Mouse (Mus musculus): Measurements from ENCODE around the gene 2310007B03Rik. TPM values are rescaled to one million over a fixed set of nuclear protein-coding genes. Genes with fewer than 3 reads are reported as not detected.

Gene 2310007B03Rik
- polyA plus RNA-seq, 1 experiment from 2014 or later, result 0.08 TPM

DNA sequence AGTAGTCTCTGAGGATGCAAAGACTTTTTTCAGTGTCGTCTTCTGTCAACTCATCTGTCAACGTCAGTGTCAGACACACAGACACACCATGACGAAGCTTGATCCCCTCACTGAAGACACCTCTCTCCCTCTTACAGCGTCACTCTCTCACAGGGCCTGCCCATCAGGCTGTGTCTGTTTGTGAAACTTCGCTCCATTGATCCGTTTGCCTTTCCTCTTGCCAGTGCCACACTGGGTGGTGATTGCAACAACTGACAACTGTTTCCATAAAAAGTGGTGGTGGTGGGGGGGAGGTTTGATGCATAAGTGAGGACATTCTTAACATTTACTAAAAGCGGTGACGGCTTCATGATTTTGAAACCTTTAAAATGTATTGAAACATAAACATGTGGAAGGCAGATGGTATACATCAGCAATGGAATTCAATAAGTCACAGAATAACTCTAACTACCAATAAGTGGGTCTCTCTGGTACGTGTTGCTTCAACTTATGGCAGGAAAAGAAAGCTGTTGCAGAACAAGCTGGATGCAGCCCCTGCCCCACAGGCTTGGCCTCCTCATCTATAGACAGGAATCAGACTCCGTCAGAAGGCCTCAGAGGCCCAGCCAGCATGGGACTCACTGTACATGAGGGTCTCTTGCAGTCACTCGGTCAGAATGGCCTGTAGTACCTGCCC, 37.4 kb downstream of the 2310007B03Rik start:
- no peak overlapping the region for H3K27ac ChIP-seq
- no peak for ATAC-seq
- H3K4me2 ChIP-seq, result no peak overlapping the region
- H3K4me1 ChIP-seq, result no peaks in the 10 kb centered on the region
- H3K4me3 ChIP-seq, result no peak overlapping the region
- no peaks in the 10 kb centered on the region for H3K9me3 ChIP-seq (replicated peaks)
- no peaks in the 10 kb centered on the region for H3K27me3 ChIP-seq
- H3K9ac ChIP-seq, result no peak overlapping the region
- no peaks in the 10 kb centered on the region for H3K36me3 ChIP-seq (ENCODE audit: poor library complexity, severe bottlenecking)
- WGBS, result 87% methylated on average over 11 of the region's 11 CpGs

DNA sequence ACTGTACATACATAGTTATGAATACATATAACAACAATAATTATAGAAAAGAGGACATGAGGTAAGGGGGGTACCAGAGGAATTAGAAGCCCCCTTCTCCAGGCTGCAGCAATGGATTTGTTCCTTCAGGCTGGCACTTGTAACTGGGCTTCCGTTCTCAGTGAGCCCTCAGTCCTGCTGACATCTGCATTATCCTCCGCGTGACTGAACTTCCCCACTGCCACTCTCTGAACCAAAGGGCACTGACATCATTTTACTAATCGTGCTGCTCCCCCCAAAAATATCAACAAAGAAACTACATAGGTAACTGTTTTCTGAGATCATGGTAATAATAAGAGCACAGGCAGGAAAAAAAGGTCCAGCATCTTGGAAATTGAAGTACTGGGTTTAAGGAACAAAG, 41.9 kb downstream of the 2310007B03Rik start:
- Histone ChIP-seq H3K27me3 (no peaks in the 10 kb centered on the region), H3K9ac (no peak overlapping the region), H3K4me3 (no peak overlapping the region), H3K4me1 (peaks cover 6% of the 10 kb centered on the region), H3K36me3 (ENCODE audit: poor library complexity, severe bottlenecking) (no peaks in the 10 kb centered on the region), H3K9me3 (replicated peaks) (no peaks in the 10 kb centered on the region), H3K4me2 (no peak overlapping the region), H3K27ac (no peak overlapping the region)
- no peak for ATAC-seq
- WGBS, result 19% methylated on average over 4 of the region's 4 CpGs

DNA sequence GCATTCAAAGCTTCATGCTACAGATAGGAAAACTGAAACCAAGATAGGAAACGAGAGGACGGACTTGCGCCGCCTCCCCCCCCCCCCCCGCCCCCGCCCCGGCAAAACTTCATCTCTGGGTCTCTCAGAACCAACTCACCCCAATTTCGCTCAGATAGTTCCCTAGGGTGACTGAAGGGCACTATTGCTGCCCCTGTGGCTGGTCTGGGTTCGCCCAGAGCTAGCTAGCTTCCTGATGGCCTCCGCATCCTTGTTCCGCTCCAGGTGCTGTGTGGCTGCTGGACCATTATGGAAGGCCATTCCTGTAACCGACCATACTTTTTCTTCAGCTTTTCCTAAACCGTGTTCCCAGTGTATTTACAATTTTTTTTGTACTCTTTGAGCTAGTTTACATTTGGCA, 45.3 kb downstream of the 2310007B03Rik start:
- peak; percentile 73 for ATAC-seq
- peak overlapping the region; percentile 61 for H3K9ac ChIP-seq
- H3K36me3 ChIP-seq (ENCODE audit: poor library complexity, severe bottlenecking), result no peaks in the 10 kb centered on the region
- H3K4me3 ChIP-seq, result peak overlapping the region; percentile 45
- peak overlapping the region; percentile 67 for H3K4me2 ChIP-seq
- 7% methylated on average over 13 of the region's 13 CpGs for WGBS
- peak overlapping the region; percentile 41 for H3K27ac ChIP-seq
- no peaks in the 10 kb centered on the region for H3K27me3 ChIP-seq
- no peaks in the 10 kb centered on the region for H3K9me3 ChIP-seq (replicated peaks)
- peaks cover 6% of the 10 kb centered on the region for H3K4me1 ChIP-seq

DNA sequence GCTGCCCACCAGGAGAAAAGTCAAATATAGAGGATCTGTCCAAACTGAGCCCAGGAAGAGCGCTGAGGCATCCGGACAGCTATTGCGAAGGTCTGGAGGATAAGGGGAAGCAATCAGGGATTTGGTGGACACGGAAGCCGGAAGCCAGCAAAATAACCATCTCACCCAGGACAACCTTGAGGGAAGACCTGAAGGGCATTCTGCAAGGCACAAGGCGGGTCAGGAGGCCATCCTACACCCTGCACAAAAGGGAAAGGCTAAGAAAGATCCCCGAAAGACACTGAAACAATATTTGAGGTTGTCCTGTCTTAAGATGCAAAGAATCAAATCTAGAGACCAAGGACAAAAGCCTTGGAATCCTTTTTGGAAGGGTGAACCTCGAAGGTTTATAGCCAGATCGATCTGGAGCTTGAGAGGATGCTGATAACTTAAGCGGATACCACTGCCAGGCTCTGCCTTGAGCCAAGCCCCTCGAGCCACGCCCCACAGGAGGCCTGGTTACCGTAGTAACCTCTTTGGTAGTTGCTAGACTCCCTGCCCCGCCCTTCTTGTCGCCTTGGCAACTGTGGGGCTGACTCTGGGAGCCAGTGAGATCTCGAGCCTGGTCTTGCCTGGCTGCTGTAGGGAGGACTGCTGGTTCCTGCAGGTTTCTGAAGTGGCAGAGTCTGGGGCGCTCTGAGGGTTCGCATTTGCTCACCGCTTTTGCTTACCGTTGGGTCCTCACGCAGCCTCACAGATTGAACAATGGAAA, 45.9 kb downstream of the 2310007B03Rik start:
- WGBS, result 20% methylated on average over 21 of the region's 21 CpGs
- Histone ChIP-seq H3K9me3 (replicated peaks) (no peaks in the 10 kb centered on the region), H3K36me3 (ENCODE audit: poor library complexity, severe bottlenecking) (no peaks in the 10 kb centered on the region), H3K27ac (peak overlapping the region; percentile 41), H3K4me1 (peaks cover 6% of the 10 kb centered on the region), H3K4me2 (peak overlapping the region; percentile 67), H3K9ac (peak overlapping the region; percentile 61), H3K27me3 (no peaks in the 10 kb centered on the region), H3K4me3 (peak overlapping the region; percentile 45)
- peak; percentile 100 for ATAC-seq

DNA sequence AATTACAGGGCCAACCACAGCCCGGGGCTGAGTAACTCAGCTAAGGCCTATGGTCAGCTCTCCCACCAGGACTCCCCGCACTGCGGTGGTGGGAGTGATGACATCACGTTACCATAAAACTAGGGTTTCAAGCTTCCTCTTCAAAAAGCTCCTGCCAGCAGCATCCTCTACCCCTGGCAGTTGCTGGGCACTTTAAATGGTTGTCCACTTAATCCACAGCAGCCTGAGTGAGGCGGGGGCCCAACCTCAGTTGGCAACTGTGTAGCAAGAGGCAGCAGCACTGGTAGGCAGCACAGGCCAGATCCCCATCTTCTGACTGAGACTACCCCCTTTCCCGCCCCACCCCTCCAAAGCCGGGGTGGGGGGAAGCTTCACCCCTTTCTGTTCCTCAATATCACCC, 58.0 kb downstream of the 2310007B03Rik start:
- peaks cover 29% of the 10 kb centered on the region for H3K4me1 ChIP-seq
- peak overlapping the region; percentile 90; the same call in 1 of the 2 replicates for H3K27ac ChIP-seq
- no peak for ATAC-seq
- peak overlapping the region; percentile 99; the same call in 1 of the 2 replicates for H3K4me2 ChIP-seq
- no peak overlapping the region for H3K4me3 ChIP-seq
- H3K27me3 ChIP-seq, result no peaks in the 10 kb centered on the region
- H3K9ac ChIP-seq, result 0 out of 2 replicates have a peak overlapping the region, but pooled peaks have one; percentile 88
- no peaks in the 10 kb centered on the region for H3K36me3 ChIP-seq (ENCODE audit: poor library complexity, severe bottlenecking)
- no peaks in the 10 kb centered on the region for H3K9me3 ChIP-seq (replicated peaks)
- 67% methylated on average over 7 of the region's 7 CpGs for WGBS

DNA sequence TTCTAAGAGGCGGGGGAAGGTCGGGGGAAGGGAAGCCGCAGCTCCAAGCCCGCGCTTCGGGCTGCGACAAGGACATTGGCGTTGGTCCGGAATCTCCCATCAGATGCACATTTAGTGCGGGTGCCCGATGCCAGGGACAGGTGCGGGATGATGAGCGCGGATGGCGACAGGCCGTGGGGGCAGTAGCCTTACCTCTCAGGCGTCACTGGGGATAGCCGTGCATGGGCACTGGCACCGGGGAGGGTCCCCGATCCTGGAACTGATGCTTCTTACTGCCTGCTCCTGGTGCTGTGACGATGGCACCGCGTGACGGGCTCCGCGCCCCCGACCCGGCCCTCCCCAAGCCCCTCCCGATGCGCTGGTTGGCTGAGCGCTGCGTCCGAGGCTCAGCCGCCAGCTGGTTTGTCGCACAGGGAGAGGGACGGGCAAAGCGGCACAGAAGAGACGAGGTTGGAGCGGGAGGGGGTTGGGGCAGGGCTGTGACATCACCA, 59.1 kb downstream of the 2310007B03Rik start, which contains the start of gene Kif1a:
TSS of gene Kif1a (minus strand) at position 381 of the 491 bp plus-strand sequence.
- Histone ChIP-seq H3K9ac (peak within 1 kb of the TSS; percentile 88), H3K9me3 (replicated peaks) (no peaks in the 10 kb centered on the region), H3K27ac (peak within 1 kb of the TSS; percentile 90), H3K36me3 (ENCODE audit: poor library complexity, severe bottlenecking) (0 out of 2 replicates have a peak, but pooled peaks cover 6% of the 10 kb centered on the region), H3K4me1 (peaks cover 38% of the 10 kb centered on the region), H3K4me2 (peak within 1 kb of the TSS; percentile 99), H3K4me3 (peak within 1 kb of the TSS; percentile 85), H3K27me3 (no peaks in the 10 kb centered on the region)
- ATAC-seq, result peak; percentile 95
- under 1% methylated on average over 39 of the region's 39 CpGs for WGBS

Other genes with a start within 250 kb of the 2310007B03Rik start
- 51.7 and 54.3 TPM in 2 replicates for gene Capn10, start 226.6 kb downstream of the 2310007B03Rik start, polyA plus RNA-seq (2015; fragmentation: Nextera tagmentation; extraction: Ambion mirVana)
- 0.25 and 0.46 TPM in 2 replicates for gene Gpr35, start 210.1 kb downstream of the 2310007B03Rik start, polyA plus RNA-seq (2015; fragmentation: Nextera tagmentation; extraction: Ambion mirVana)
- gene Aqp12, start 154.6 kb downstream of the 2310007B03Rik start, polyA plus RNA-seq (2015; fragmentation: Nextera tagmentation; extraction: Ambion mirVana), result not detected in 2 replicates
- gene Kif1a, start 59.0 kb downstream of the 2310007B03Rik start, polyA plus RNA-seq (2015; fragmentation: Nextera tagmentation; extraction: Ambion mirVana), result 205 and 224 TPM in 2 replicates
- gene Agxt, start 25.7 kb downstream of the 2310007B03Rik start, polyA plus RNA-seq (2015; fragmentation: Nextera tagmentation; extraction: Ambion mirVana), result not detected in 2 replicates
- 0.10 and 0.20 TPM in 2 replicates for gene Crocc2, start 7.8 kb upstream of the 2310007B03Rik start, polyA plus RNA-seq (2015; fragmentation: Nextera tagmentation; extraction: Ambion mirVana)
- gene Sned1, start 74.9 kb upstream of the 2310007B03Rik start, polyA plus RNA-seq (2015; fragmentation: Nextera tagmentation; extraction: Ambion mirVana), result 2.1 and 2.2 TPM in 2 replicates
- 34.3 and 34.5 TPM in 2 replicates for gene Mterf4, start 145.0 kb upstream of the 2310007B03Rik start, polyA plus RNA-seq (2015; fragmentation: Nextera tagmentation; extraction: Ambion mirVana)
- gene Ppp1r7, start 181.9 kb upstream of the 2310007B03Rik start, polyA plus RNA-seq (2015; fragmentation: Nextera tagmentation; extraction: Ambion mirVana), result 71.1 and 76.5 TPM in 2 replicates
- 14.6 and 17.7 TPM in 2 replicates for gene Pask, start 182.5 kb upstream of the 2310007B03Rik start, polyA plus RNA-seq (2015; fragmentation: Nextera tagmentation; extraction: Ambion mirVana)
- 0.16 TPM in 1 of 2 replicates, not detected in the other for gene Ano7, start 213.0 kb upstream of the 2310007B03Rik start, polyA plus RNA-seq (2015; fragmentation: Nextera tagmentation; extraction: Ambion mirVana)

Measured in forebrain, embryonic 13.5 days (tissue).